Mouse (Mus musculus) heart, postnatal 36 days (tissue): ENCODE data around the gene Ppp1r37. TPM values are rescaled to one million over a fixed set of nuclear protein-coding genes. Genes with fewer than 3 reads are reported as not detected.
A peak's percentile ranks its signal among the peaks of the same experiment; 100 is the strongest.

ENCODE experiments used
- DNase-seq, 2 experiments: peaks; one replicate each; pipeline ENCODE4 v3.0.0; 2021 to 2022
- intact Hi-C: fragments of 180-260 bp; cut with DNase I; formaldehyde crosslinking; loops from one replicate; pipeline ENCODE4 v1.15.1; 2025
- total RNA-seq, 2 experiments: library from RNA; stranded (reverse); gene quantifications; 2 replicates each; pipeline ENCODE4 v1.2.3; 2021

Ppp1r37 gene
- total RNA-seq, 2 experiments from 2014 or later: 56.0 to 59.3 TPM

DNA sequence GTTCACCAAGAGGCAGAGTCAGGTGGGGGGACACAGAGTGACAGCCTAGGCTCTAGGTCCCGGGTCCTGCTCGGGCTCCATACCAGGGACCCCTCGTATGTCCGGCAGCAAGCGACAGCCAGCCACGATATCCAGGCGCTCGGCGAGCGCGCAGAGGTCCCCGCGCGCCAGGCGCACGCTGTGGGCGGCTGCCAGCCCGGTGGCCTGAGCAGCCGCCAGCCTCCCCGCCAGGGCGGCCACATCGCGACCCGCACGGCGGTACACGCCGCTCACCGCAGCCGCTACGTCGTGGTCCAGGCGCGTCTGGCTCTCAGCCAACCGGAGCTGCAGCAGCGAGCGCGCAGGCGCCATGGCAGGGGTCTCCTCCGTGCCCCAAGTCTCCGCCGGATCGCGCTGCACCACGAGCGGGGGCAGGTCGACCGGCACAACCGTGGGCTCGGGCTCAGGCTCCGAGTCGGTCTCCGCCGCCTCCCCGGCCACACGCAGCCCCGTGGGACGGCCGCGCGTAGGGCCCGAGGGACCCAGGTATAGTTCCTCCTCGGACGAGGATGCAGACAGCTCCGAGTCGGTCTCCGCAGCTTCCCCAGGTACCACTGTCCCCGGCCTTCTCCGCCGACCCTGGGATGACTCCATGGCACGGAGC lies 55.8 kb downstream of the Ppp1r37 start:
- intact Hi-C loops: loop anchor here (1.0 to 2.0 kb wide), 2 partner anchors 48 to 66 kb away; no protein-coding TSS in a partner anchor
- DNase-seq: peak; percentile 36 to 42

DNA sequence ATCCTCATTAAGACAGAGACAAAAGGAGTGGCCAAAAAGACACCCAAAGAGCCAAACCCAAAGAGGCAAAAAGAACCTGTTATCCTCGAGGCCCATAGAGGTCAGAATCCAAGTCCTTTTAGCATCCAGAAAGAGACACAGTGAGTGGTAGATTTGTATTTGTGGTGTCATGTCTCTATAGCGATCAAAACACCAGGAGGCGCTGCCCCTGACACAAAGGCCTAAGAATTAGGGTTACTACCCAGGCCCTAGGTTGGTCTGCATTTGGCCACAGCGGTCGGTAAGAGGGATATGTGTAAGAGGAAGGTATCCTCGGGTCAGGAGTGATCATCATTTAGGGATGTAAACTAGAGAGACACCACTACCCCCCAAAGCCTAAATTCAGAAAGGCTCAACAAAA lies 56.5 kb downstream of the Ppp1r37 start:
- DNase-seq: no peak
- intact Hi-C loops: loop anchor here (2.0 kb wide), 1 partner anchor 66 kb away; no protein-coding TSS in a partner anchor

DNA sequence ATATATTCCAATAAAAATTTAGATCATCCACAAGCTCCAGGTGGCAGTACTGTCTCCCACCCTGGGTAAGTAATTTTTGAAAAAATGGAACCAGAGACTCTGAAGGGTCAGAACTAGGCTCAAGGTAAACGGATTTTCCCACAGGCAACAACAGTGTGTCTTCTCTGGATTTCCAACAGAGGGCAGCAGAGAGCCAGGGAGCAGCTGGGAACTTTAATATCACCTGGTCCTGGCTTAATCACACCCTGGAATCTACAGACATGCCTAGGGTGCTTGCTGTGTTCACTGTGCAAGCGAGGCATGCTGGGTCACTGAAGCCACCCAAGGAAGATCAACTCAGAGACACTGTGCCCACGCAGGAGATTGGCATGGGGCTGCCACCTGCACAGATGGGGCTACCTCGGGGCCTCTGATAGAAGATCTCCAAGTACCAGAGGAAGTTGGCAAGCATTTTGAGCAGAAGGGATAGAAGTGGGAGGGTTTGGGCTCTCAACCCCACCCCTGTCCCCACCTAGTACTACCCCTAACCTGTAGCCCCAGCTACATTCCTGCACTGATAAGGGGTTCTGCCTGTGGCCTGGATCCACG lies 59.3 kb downstream of the Ppp1r37 start:
- peak; percentile 55 to 56 for DNase-seq
- intact Hi-C loops: loop anchor here (2.0 to 5.0 kb wide), 3 partner anchors 39 to 115 kb away; no protein-coding TSS in a partner anchor

DNA sequence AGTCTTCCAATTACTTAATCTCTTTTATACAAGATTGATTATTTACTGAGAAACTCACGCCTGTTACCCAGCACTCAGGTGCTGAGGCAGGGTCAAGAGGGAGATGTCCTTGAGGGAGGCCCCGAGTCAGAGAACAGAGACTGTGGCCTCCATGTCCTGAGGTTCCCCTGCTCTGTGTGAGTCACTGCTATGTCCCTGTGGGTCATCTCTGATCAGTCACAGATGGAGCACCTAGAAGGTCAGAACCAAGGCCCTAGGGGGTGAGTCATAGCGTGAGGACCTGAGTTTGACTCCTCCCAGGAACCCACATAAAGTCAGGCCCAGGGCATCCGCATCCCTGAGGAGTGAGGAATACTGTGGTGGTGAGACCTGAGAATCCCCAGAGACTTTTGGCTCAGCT lies 61.2 kb downstream of the Ppp1r37 start:
- DNase-seq: no peak
- intact Hi-C loops: loop anchor here (2.0 to 5.0 kb wide), 3 partner anchors 37 to 117 kb away; no protein-coding TSS in a partner anchor

DNA sequence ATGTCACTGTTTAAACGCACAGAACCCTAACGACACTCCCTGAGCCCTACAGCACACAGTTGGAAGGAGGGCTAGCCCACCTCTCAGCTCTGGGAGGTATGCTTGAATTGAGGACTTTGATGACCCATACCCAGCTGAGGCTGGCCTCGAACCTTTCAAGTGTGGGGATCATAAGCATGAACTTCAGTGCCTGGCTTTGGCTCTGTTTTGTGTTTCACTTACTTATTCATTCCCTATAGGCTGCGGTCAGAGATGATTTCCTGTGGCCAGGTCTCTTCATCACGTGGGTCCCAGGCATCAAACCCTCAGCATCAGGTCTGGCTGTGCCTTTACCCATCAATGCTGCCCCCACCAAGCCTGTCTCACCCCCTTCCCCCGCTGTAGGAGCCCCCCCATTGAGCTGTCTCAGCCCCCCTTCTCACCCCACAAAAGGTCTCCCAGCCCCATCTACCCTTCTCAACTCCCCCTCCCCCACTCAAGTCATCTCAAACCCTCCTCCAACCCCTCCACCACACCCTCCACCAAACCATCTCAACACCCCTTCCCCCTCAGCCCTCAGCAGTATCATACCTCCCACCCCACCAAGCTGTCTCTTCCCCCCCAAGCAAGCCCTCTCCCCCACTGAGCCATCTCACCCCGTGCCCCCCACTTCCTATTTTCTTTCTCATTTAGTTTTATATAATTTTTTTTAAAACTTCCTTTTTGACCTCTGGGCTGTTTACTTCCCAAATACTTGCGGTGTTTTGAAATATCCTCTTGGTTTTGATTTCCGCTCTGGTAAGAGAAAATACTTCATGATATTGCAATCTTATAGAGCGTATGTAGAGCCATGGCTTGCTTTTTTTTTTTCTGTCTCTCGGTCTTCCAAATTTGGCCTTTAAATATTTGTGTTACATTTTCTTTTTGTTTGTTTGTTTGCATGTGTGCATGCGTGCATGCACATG lies 62.2 kb downstream of the Ppp1r37 start:
- intact Hi-C loops: loop anchor here (5.0 kb wide), 1 partner anchor 93 kb away; no protein-coding TSS in a partner anchor
- DNase-seq: no peak

DNA sequence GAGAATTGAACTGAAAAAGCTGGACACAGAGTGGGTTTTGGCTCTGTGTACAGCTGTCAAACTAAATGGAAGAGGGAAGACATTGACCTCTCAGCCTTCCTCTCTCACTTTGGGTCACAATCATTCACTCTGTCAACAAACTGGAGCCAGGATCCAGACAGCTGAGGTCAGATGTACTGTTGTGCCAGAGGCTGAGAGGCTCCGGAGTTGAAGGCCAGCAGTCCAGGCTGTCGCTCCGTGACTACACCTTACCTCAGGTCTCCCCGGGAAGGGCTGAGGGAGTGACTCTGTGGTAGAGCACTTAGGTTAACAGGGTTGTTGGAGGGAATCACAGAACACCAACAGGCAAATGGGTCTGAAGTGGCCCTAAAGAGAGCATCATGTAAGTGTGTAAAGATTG lies 64.5 kb downstream of the Ppp1r37 start:
- intact Hi-C loops: no loop called here
- DNase-seq: no peak

DNA sequence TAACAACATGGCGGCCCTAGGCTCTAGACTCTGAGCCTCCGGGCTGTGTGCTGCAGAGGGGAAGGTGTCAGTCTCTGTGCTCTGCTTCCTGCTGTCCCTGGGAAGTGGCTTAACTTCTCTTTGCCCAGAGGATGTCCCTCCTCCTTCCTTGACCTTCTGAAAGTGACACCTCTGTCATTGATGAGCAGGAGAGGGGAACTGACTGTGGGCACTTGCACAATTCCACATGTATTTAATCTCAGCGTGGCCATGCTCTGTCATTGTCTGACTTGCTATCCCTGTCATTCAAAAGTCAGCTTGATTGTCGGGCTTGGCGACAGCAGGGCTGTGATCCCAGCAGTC lies 66.7 kb downstream of the Ppp1r37 start:
- DNase-seq: no peak
- intact Hi-C loops: no loop called here

DNA sequence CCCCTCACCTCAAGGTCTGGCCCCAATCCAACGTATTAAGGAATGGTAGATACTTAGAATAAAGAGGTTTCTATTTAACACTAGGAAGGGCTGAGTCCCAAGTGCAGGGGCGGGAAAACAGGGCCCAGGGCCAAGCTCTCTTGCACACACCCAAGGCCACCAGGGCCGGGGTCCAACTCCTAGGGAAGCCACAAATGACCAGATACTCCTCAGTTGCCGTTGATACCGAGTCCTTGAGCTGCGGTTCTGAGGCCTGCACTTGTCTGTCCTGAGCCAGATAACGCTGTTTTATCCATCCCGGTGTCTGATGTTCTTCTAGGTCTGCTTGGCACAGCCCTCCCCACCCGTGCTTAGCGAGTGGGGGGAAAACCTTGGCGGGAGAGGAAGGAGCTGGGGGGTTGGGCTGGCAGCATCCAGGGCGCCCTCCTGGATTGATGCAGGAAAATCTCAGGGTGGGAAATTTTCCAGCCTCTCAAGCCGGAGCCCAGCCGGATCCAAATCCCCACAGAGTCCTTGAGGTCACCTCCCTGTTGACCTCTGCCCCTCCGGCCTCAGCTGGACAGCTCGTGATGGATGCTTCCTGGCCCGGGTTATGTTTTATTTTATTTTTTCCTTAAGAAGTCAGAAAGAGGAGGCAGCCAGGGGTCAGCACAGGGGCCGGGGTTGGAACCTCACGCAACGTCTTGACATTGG lies 67.2 kb downstream of the Ppp1r37 start:
- intact Hi-C loops: no loop called here
- DNase-seq: peak in 1 of 2 experiments; percentile 31

DNA sequence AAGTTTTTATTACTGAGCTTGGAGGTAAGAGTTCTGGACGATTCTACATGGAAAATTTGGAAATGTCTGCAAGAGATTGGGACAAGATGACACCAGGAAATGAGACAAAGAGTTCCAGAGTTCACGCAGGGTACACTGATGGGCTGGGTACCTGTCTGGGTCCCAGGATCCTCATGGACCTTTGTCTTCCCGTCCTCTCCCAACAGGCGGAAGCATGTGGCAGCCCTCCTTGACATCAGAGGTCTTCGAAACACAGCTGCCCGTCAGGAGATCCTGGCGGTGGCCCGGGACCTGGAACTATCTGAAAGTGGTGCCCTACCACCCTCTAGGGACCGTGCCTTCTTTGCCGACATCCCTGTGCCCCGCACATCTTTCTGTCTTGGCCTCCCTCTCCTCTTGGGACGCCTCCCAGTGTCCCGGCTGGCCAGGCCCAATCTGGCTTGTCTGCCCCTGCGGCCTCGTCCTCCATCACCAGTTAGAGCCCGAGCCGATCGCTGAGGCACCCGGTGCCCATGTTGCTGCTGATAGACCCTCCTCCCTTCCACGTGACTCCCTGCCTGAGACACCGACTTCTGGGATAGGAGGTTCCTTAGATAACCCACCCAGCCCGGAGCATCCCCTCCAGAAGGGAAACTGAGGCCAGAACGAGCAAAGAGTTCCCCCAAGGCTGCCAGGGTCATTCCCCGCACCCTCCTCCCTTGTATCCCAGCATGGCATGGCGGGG lies 68.0 kb downstream of the Ppp1r37 start:
- intact Hi-C loops: no loop called here
- DNase-seq: no peak

DNA sequence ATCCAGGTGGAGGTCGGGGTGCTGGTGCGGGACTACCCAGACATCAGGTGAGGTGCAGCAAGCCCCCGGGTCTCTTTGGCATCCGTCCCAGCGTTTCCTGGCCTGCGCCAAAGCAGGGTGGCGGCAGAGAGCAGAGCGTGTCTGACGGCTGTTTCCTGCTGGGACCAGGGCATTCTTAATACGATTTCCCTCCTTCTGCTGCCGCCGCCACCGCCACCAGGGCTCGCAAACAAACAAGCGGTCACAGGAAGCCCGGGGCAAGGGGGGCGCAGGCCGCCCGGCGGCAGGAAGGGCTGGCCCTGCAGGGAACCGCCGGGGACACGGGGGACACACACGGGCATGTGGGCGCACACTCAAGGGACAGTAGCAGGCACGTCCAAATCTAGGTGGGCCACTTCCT lies 71.1 kb downstream of the Ppp1r37 start:
- intact Hi-C loops: no loop called here
- peak; percentile 34 to 47 for DNase-seq

DNA sequence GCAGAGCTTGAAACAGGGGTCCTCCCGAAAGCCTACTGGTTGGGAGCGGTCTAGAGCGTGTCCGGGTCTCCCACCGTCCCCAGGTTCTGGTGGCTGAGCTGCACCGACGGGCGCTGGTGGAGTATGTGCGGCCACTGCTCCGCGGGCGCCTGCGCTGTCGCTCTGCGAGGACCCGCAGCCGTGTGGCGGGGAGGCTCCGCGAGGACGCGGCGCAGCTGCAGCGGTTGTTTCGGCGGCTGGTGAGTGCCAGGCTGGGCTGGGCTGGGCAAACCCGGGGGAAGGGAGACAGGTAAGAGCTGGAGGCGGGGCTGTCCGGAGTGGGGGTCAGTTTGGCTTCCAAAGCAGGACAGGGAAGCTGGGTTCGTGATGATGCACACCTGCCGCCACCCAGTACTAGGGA lies 73.4 kb downstream of the Ppp1r37 start:
- intact Hi-C loops: no loop called here
- DNase-seq: no peak

DNA sequence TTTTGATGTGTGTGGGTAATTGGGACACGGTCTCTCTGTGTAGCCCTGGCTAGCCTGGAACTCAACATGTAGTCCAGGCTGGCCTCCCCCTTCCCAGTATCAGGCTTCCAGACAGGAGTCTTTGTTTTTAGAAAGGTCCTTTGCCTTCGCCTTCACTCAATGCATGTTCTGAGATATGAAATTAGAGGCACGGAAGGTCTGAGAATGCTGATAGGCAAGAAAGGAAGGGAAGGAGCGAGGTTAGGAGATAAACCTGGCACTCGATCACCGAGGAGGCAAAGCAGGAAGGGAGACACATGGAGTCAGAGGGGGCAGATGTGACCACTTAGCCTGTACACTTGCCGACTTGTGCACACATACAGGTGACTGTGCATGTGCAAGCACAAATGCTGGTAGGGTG lies 76.3 kb downstream of the Ppp1r37 start:
- intact Hi-C loops: no loop called here
- DNase-seq: no peak

DNA sequence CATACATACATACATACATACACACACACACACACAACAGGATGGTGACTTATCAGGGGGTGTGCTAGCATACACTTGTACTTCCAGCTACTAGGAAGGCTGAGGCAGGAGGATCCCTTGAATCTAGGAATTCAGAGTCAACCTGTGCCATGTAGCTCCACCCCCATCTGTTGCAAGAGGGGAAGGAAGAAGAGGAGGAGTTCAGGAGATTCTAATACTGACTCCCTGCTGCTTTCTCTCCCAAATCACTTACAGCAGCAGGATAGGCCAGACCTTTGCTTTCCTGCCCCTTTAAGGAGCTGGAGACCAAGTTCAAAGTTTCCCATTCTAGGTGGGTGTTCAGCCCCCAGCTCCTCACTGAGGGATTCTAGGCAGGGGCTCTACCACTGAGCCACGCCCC lies 77.4 kb downstream of the Ppp1r37 start:
- intact Hi-C loops: no loop called here
- DNase-seq: no peak

DNA sequence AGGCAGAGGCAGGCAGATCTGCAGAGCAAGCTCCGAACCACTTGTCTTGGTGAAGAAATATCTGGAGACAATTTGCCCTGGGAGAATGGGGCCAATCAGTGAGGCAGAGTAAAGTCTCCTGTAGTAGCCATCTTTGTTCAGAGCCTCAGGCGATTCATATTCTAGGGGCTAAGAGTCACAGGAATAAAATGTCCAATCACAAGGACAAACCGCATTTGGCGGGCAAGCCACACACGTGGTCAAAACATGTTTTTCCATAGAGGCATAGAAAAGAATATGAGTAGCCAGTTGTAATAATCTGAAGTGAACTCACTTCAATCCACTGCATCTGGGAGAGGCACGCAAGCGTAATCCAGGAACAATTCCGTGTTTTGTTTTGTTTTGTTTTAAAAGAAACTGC lies 79.6 kb downstream of the Ppp1r37 start:
- intact Hi-C loops: no loop called here

More for the DNA sequence above, 79.6 kb downstream of the Ppp1r37 start:
- no peak for DNase-seq

Other genes with a start within 250 kb of the Ppp1r37 start
- 10 to 100 TPM; 43.4 to 48.0 TPM for gene Ercc1, start 218.3 kb downstream of the Ppp1r37 start, total RNA-seq
- 10 to 100 TPM; 10.4 to 11.2 TPM for gene Cd3eap, start 203.6 kb downstream of the Ppp1r37 start, total RNA-seq
- gene Ppp1r13l, start 203.3 kb downstream of the Ppp1r37 start, total RNA-seq: 10 to 100 TPM; 35.8 to 44.2 TPM
- 10 to 100 TPM; 11.8 to 12.0 TPM for gene Ercc2, start 181.1 kb downstream of the Ppp1r37 start, total RNA-seq
- under 1 TPM; 0.24 to 0.92 TPM for gene Klc3, start 159.0 kb downstream of the Ppp1r37 start, total RNA-seq
- gene Ckm, start 158.3 kb downstream of the Ppp1r37 start, total RNA-seq: 1,000 to 10,000 TPM; 3,967 to 4,539 TPM
- gene Mark4, start 104.3 kb downstream of the Ppp1r37 start, total RNA-seq: 10 to 100 TPM; 25.7 to 27.2 TPM
- under 1 TPM; 0.78 to 0.84 TPM for gene Exoc3l2, start 99.7 kb downstream of the Ppp1r37 start, total RNA-seq
- gene Bloc1s3, start 54.7 kb downstream of the Ppp1r37 start, total RNA-seq: 1 to 10 TPM; 2.3 to 2.5 TPM
- gene Trappc6a, start 54.7 kb downstream of the Ppp1r37 start, total RNA-seq: 10 to 100 TPM; 32.9 to 37.4 TPM
- not detected for gene Nkpd1, start 45.2 kb downstream of the Ppp1r37 start, total RNA-seq
- under 1 TPM in 1 of 2 experiments, not detected in 1; 0.50 TPM for gene Zfp296, start 14.2 kb upstream of the Ppp1r37 start, total RNA-seq
- gene Gemin7, start 14.5 kb upstream of the Ppp1r37 start, total RNA-seq: 10 to 100 TPM; 44.1 to 47.8 TPM
- 10 to 100 TPM; 16.0 to 16.8 TPM for gene Clasrp, start 41.4 kb upstream of the Ppp1r37 start, total RNA-seq
- gene Relb, start 66.4 kb upstream of the Ppp1r37 start, total RNA-seq: 1 to 10 TPM; 5.7 to 8.9 TPM
- gene Clptm1, start 102.0 kb upstream of the Ppp1r37 start, total RNA-seq: 10 to 100 TPM; 76.4 to 84.1 TPM
- gene Apoc2, start 114.9 kb upstream of the Ppp1r37 start, total RNA-seq: not detected
- gene Gm44805, start 118.3 kb upstream of the Ppp1r37 start, total RNA-seq: not detected
- not detected for gene Apoc4, start 118.4 kb upstream of the Ppp1r37 start, total RNA-seq
- gene Apoc1, start 129.6 kb upstream of the Ppp1r37 start, total RNA-seq: 1 to 10 TPM; 1.2 to 3.3 TPM
- gene Apoe, start 136.1 kb upstream of the Ppp1r37 start, total RNA-seq: 100 to 1,000 TPM; 308 to 344 TPM
- gene Tomm40, start 152.4 kb upstream of the Ppp1r37 start, total RNA-seq: 100 to 1,000 TPM in 1 of 2 experiments, 10 to 100 TPM in 1; 97.7 to 102 TPM
- 10 to 100 TPM; 33.2 to 41.7 TPM for gene Nectin2, start 187.4 kb upstream of the Ppp1r37 start, total RNA-seq
- 100 to 1,000 TPM; 210 to 232 TPM for gene Bcam, start 207.9 kb upstream of the Ppp1r37 start, total RNA-seq
- under 1 TPM; 0.75 to 0.81 TPM for gene Cblc, start 233.7 kb upstream of the Ppp1r37 start, total RNA-seq